ENCODE assay signal across 8 mouse cellular contexts in the genomic region with DNA sequence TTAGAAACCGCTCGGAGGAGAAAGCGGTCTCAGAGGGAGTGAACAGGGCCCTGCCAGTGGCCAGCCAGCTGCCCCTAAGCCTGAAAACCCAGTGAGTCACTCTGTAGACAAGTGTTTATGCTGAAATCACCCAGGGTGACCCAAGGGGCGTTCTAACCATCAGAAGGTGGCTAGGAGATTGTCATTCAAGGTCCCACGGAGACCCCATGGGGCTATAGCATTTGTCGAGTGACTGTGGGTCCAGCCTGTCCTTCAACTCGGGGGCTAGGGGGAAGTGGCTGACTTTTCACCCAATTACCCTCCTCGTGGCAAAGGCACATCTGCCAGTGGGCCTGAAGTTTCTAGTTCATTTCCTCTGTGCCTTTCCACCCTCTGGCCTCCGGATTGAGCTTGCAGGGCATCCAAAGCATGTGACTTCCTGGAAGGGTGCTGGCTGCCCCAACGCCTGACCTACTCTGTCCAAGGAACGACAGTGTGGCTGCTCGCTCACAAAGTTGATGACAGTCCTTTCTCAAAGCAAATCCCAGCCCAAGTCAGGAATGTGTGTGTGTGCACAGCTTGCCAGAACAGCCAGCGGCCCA.
DNase-seq lines count a peak whose midpoint lies in the region; ATAC-seq lines count a peak whose summit lies in the region.

No protein-coding gene starts in this region.

- no peak overlapping the region for H3K9ac ChIP-seq in forebrain, embryonic 12.5 days

- WGBS in forebrain, embryonic 12.5 days, result 26% methylated on average over 13 of the region's 13 CpGs
- 36% methylated on average over 13 of the region's 13 CpGs for WGBS in midbrain, embryonic 10.5 days

- ATAC-seq in forebrain, embryonic 12.5 days (ENCODE audit: low FRiP score), result peak; percentile 43; the same call in 1 of the 2 replicates

- DNase-seq in urinary bladder, adult 18-20 months (ENCODE audit: low spot score in 2 of 2), result peak; percentile 34 to 62
- DNase-seq in urinary bladder, postnatal 10 days (ENCODE audit: low spot score), result no peak
- peak; percentile 78 to 80 for DNase-seq in heart, postnatal 14 days
- DNase-seq in kidney, postnatal 4 days, result peak; percentile 67 to 80
- DNase-seq in midbrain, embryonic 10.5 days (ENCODE audit: low spot score), result peak; percentile 52
- peak; percentile 44 for DNase-seq in urinary bladder, postnatal 25 days (ENCODE audit: low spot score)
- DNase-seq in cerebellum, postnatal 14 days, result no peak

- intact Hi-C loops in heart, postnatal 14 days (cut with DNase I), result loop anchor here (2.0 kb wide), 1 partner anchor 71 kb away; no protein-coding TSS in a partner anchor

- peaks cover 55% of the 10 kb centered on the region for H3K4me1 ChIP-seq in forebrain, embryonic 12.5 days
- peaks cover 81% of the 10 kb centered on the region for H3K4me1 ChIP-seq in midbrain, embryonic 10.5 days

- H3K27ac ChIP-seq in forebrain, embryonic 12.5 days, result peak overlapping the region; percentile 87
- peak overlapping the region; percentile 87 for H3K27ac ChIP-seq in midbrain, embryonic 10.5 days (replicated peaks)

- peaks cover 8% of the 10 kb centered on the region; the same call in 1 of the 2 replicates for H3K27me3 ChIP-seq in forebrain, embryonic 12.5 days
- no peaks in the 10 kb centered on the region; the same call in 1 of the 2 replicates for H3K27me3 ChIP-seq in midbrain, embryonic 10.5 days (ENCODE audit: low read depth, poor library complexity, severe bottlenecking)

- no peak overlapping the region for H3K4me3 ChIP-seq in forebrain, embryonic 12.5 days (replicated peaks)
- peak overlapping the region; percentile 2; the same call in 1 of the 2 replicates for H3K4me3 ChIP-seq in midbrain, embryonic 10.5 days

- no peaks in the 10 kb centered on the region for H3K36me3 ChIP-seq in forebrain, embryonic 12.5 days (replicated peaks)
- H3K36me3 ChIP-seq in midbrain, embryonic 10.5 days, result no peaks in the 10 kb centered on the region

- H3K4me2 ChIP-seq in forebrain, embryonic 12.5 days, result 0 out of 2 replicates have a peak overlapping the region, but pooled peaks have one; percentile 6

- H3K9me3 ChIP-seq in forebrain, embryonic 12.5 days, result no peaks in the 10 kb centered on the region
- no peaks in the 10 kb centered on the region for H3K9me3 ChIP-seq in midbrain, embryonic 10.5 days (replicated peaks)

Comparison
In these comparisons a context has a peak if more than half of its experiments do, and no peak if none do; other contexts are left out.
1. DNase-seq: peak in urinary bladder, adult 18-20 months (2 of 2), heart, postnatal 14 days (2 of 2), kidney, postnatal 4 days (2 of 2), midbrain, embryonic 10.5 days (single experiment) and urinary bladder, postnatal 25 days (single experiment); none in urinary bladder, postnatal 10 days (single experiment) and cerebellum, postnatal 14 days (0 of 2).